Mouse (Mus musculus): ENCODE measurements around the gene Ttc24. TPM values are rescaled to one million over a fixed set of nuclear protein-coding genes. Genes with fewer than 3 reads are reported as not detected.

Ttc24 gene
- polyA plus RNA-seq, 1 experiment from 2014 or later, result not detected

GRCm38 (mm10) chr3:88102611-88103010, 24.5 kb upstream of the Ttc24 start:
- H3K4me3 ChIP-seq (ENCODE audit: low read depth, low read length), result no peak overlapping the region
- ATAC-seq (no peak), DNase-seq (ENCODE audit: low spot score) (no peak)
- no peaks in the 10 kb centered on the region for H3K27me3 ChIP-seq (replicated peaks; ENCODE audit: control insufficient read depth, insufficient read depth, low read length)
- H3K9ac ChIP-seq (ENCODE audit: low read length), result no peak overlapping the region
- peaks cover 47% of the 10 kb centered on the region for H3K36me3 ChIP-seq (ENCODE audit: control insufficient read depth, insufficient read depth, low read length)
- 89% methylated on average over 6 of the region's 6 CpGs for WGBS
- no peak overlapping the region for H3K27ac ChIP-seq (ENCODE audit: low read depth, low read length)
- H3K4me1 ChIP-seq (ENCODE audit: control insufficient read depth, insufficient read depth, low read length), result no peaks in the 10 kb centered on the region
- no peak overlapping the region for H3K4me2 ChIP-seq (ENCODE audit: low read length)
- no peaks in the 10 kb centered on the region for H3K9me3 ChIP-seq (replicated peaks; ENCODE audit: control insufficient read depth, low read length)

GRCm38 (mm10) chr3:88102196-88102595, 24.1 kb upstream of the Ttc24 start:
- WGBS, result 89% methylated on average over 6 of the region's 6 CpGs
- H3K9me3 ChIP-seq (replicated peaks; ENCODE audit: control insufficient read depth, low read length), result no peaks in the 10 kb centered on the region
- DNase-seq (ENCODE audit: low spot score) (no peak), ATAC-seq (no peak)
- H3K27ac ChIP-seq (ENCODE audit: low read depth, low read length), result no peak overlapping the region
- no peaks in the 10 kb centered on the region for H3K27me3 ChIP-seq (replicated peaks; ENCODE audit: control insufficient read depth, insufficient read depth, low read length)
- peaks cover 47% of the 10 kb centered on the region for H3K36me3 ChIP-seq (ENCODE audit: control insufficient read depth, insufficient read depth, low read length)
- H3K9ac ChIP-seq (ENCODE audit: low read length), result no peak overlapping the region
- H3K4me3 ChIP-seq (ENCODE audit: low read depth, low read length), result no peak overlapping the region
- no peak overlapping the region for H3K4me2 ChIP-seq (ENCODE audit: low read length)
- H3K4me1 ChIP-seq (ENCODE audit: control insufficient read depth, insufficient read depth, low read length), result no peaks in the 10 kb centered on the region

GRCm38 (mm10) chr3:88101736-88102135, 23.6 kb upstream of the Ttc24 start:
- Histone ChIP-seq H3K4me3 (ENCODE audit: low read depth, low read length) (no peak overlapping the region), H3K9ac (ENCODE audit: low read length) (no peak overlapping the region), H3K4me1 (ENCODE audit: control insufficient read depth, insufficient read depth, low read length) (no peaks in the 10 kb centered on the region), H3K9me3 (replicated peaks; ENCODE audit: control insufficient read depth, low read length) (no peaks in the 10 kb centered on the region), H3K36me3 (ENCODE audit: control insufficient read depth, insufficient read depth, low read length) (peaks cover 47% of the 10 kb centered on the region), H3K27ac (ENCODE audit: low read depth, low read length) (no peak overlapping the region), H3K27me3 (replicated peaks; ENCODE audit: control insufficient read depth, insufficient read depth, low read length) (no peaks in the 10 kb centered on the region), H3K4me2 (ENCODE audit: low read length) (no peak overlapping the region)
- ATAC-seq, result no peak
- no peak for DNase-seq (ENCODE audit: low spot score)
- WGBS, result 93% methylated on average over 7 of the region's 7 CpGs

DNA sequence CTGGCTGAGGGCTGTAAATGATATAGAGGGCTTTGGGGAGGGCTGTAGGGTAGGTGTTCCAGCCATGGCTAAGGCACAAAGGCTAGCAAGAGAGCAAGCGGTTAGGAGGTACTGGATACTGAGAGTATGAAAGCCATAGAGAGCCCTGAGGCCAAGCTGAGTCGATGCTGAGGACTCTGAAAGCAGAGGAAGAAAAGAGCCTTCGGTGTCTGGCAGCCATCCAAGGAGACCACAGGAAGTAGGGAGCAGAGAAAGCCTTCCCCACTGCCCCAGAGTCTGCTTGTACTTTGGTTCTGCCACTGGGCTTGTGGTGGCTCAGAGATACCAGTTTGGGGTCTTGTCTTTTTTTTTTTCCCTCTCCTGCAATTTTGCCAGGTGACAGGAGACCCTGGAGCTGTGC, 22.1 kb upstream of the Ttc24 start:
- Histone ChIP-seq H3K36me3 (ENCODE audit: control insufficient read depth, insufficient read depth, low read length) (peaks cover 40% of the 10 kb centered on the region), H3K4me1 (ENCODE audit: control insufficient read depth, insufficient read depth, low read length) (no peaks in the 10 kb centered on the region), H3K4me3 (ENCODE audit: low read depth, low read length) (no peak overlapping the region), H3K27ac (ENCODE audit: low read depth, low read length) (no peak overlapping the region), H3K27me3 (replicated peaks; ENCODE audit: control insufficient read depth, insufficient read depth, low read length) (no peaks in the 10 kb centered on the region), H3K4me2 (ENCODE audit: low read length) (no peak overlapping the region), H3K9ac (ENCODE audit: low read length) (no peak overlapping the region), H3K9me3 (replicated peaks; ENCODE audit: control insufficient read depth, low read length) (no peaks in the 10 kb centered on the region)
- WGBS, result 43% methylated on average over 3 of the region's 3 CpGs
- DNase-seq (ENCODE audit: low spot score), result peak; percentile 24
- no peak for ATAC-seq

- no peaks in the 10 kb centered on the region for H3K27me3 ChIP-seq (replicated peaks; ENCODE audit: control insufficient read depth, insufficient read depth, low read length)
- peaks cover 47% of the 10 kb centered on the region for H3K36me3 ChIP-seq (ENCODE audit: control insufficient read depth, insufficient read depth, low read length)
- no peak for ATAC-seq
- H3K4me3 ChIP-seq (ENCODE audit: low read depth, low read length), result no peak overlapping the region
- H3K9ac ChIP-seq (ENCODE audit: low read length), result no peak overlapping the region
- H3K27ac ChIP-seq (ENCODE audit: low read depth, low read length), result no peak overlapping the region
- no peak overlapping the region for H3K4me2 ChIP-seq (ENCODE audit: low read length)
- no peak for DNase-seq (ENCODE audit: low spot score)
- no peaks in the 10 kb centered on the region for H3K4me1 ChIP-seq (ENCODE audit: control insufficient read depth, insufficient read depth, low read length)
- H3K9me3 ChIP-seq (replicated peaks; ENCODE audit: control insufficient read depth, low read length), result no peaks in the 10 kb centered on the region
- 89% methylated on average over 6 of the region's 6 CpGs for WGBS
These were observed 19.6 kb upstream of the Ttc24 start for GRCm38 (mm10) chr3:88097666-88098065.

GRCm38 (mm10) chr3:88094126-88094525, 16.0 kb upstream of the Ttc24 start:
- H3K4me1 ChIP-seq (ENCODE audit: control insufficient read depth, insufficient read depth, low read length), result no peaks in the 10 kb centered on the region
- no peak overlapping the region for H3K4me2 ChIP-seq (ENCODE audit: low read length)
- WGBS, result 95% methylated on average over 5 of the region's 5 CpGs
- DNase-seq (ENCODE audit: low spot score) (no peak), ATAC-seq (no peak)
- H3K36me3 ChIP-seq (ENCODE audit: control insufficient read depth, insufficient read depth, low read length), result peaks cover 48% of the 10 kb centered on the region
- 0 out of 2 replicates have a peak overlapping the region, but pooled peaks have one; percentile 9 for H3K27ac ChIP-seq (ENCODE audit: low read depth, low read length)
- H3K27me3 ChIP-seq (replicated peaks; ENCODE audit: control insufficient read depth, insufficient read depth, low read length), result no peaks in the 10 kb centered on the region
- no peaks in the 10 kb centered on the region for H3K9me3 ChIP-seq (replicated peaks; ENCODE audit: control insufficient read depth, low read length)
- H3K4me3 ChIP-seq (ENCODE audit: low read depth, low read length), result no peak overlapping the region
- no peak overlapping the region for H3K9ac ChIP-seq (ENCODE audit: low read length)

DNA sequence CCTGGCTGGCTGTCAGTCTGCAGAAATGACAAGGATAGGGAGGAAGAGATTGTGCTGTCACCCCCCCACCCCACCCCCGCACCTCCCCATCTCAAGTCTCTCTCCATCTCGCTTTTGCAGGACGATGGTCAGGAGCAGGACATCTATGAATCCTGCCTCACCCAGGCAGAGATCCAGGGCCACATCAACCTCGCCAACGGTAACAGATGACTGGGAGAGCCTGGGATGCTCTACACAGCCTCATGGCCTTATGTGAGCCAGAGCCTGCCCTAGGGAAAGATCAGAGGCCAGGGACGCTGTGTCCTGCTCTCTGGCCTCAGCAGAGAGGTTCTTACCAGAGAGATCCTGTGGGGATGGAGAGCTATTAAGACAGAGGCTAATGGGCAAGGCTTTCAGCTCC, 12.5 kb upstream of the Ttc24 start:
- H3K4me1 ChIP-seq (ENCODE audit: control insufficient read depth, insufficient read depth, low read length), result no peaks in the 10 kb centered on the region
- H3K9ac ChIP-seq (ENCODE audit: low read length), result no peak overlapping the region
- H3K36me3 ChIP-seq (ENCODE audit: control insufficient read depth, insufficient read depth, low read length), result peaks cover 51% of the 10 kb centered on the region
- H3K27me3 ChIP-seq (replicated peaks; ENCODE audit: control insufficient read depth, insufficient read depth, low read length), result no peaks in the 10 kb centered on the region
- no peak overlapping the region for H3K4me2 ChIP-seq (ENCODE audit: low read length)
- WGBS, result 92% methylated on average over 6 of the region's 6 CpGs
- ATAC-seq (no peak), DNase-seq (ENCODE audit: low spot score) (no peak)
- H3K4me3 ChIP-seq (ENCODE audit: low read depth, low read length), result no peak overlapping the region
- H3K9me3 ChIP-seq (replicated peaks; ENCODE audit: control insufficient read depth, low read length), result no peaks in the 10 kb centered on the region
- H3K27ac ChIP-seq (ENCODE audit: low read depth, low read length), result no peak overlapping the region

DNA sequence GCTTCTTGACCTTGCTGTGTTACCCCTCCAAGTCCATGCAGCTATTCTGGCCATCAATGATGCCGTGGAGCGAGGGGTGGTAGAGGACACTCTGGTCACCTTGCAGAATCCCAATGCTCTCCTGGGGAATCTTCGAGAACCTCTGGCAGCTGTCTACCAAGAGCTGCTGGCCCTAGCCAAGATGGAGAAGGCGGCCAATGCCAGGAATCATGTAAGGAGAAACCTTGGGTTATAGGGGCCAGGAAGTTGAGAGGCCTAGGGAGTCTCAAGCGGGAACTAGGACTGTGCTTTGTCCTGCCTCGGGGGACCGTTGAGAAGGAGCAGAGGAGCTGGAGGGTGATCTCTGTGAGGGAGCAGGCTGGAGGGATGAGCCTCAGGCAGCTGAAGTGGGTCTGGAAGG, 12.0 kb upstream of the Ttc24 start:
- DNase-seq (ENCODE audit: low spot score) (no peak), ATAC-seq (no peak)
- Histone ChIP-seq H3K36me3 (ENCODE audit: control insufficient read depth, insufficient read depth, low read length) (peaks cover 51% of the 10 kb centered on the region), H3K27me3 (replicated peaks; ENCODE audit: control insufficient read depth, insufficient read depth, low read length) (no peaks in the 10 kb centered on the region), H3K27ac (ENCODE audit: low read depth, low read length) (no peak overlapping the region), H3K4me3 (ENCODE audit: low read depth, low read length) (no peak overlapping the region), H3K4me2 (ENCODE audit: low read length) (no peak overlapping the region), H3K9me3 (replicated peaks; ENCODE audit: control insufficient read depth, low read length) (no peaks in the 10 kb centered on the region), H3K4me1 (ENCODE audit: control insufficient read depth, insufficient read depth, low read length) (no peaks in the 10 kb centered on the region), H3K9ac (ENCODE audit: low read length) (no peak overlapping the region)
- 90% methylated on average over 7 of the region's 7 CpGs for WGBS

- ATAC-seq, result no peak
- peak; percentile 47 for DNase-seq (ENCODE audit: low spot score)
- no peaks in the 10 kb centered on the region for H3K27me3 ChIP-seq (replicated peaks; ENCODE audit: control insufficient read depth, insufficient read depth, low read length)
- no peak overlapping the region for H3K9ac ChIP-seq (ENCODE audit: low read length)
- no peak overlapping the region for H3K4me2 ChIP-seq (ENCODE audit: low read length)
- peaks cover 2% of the 10 kb centered on the region; the same call in 1 of the 2 replicates for H3K4me1 ChIP-seq (ENCODE audit: control insufficient read depth, insufficient read depth, low read length)
- no peaks in the 10 kb centered on the region for H3K9me3 ChIP-seq (replicated peaks; ENCODE audit: control insufficient read depth, low read length)
- H3K4me3 ChIP-seq (ENCODE audit: low read depth, low read length), result no peak overlapping the region
- peaks cover 35% of the 10 kb centered on the region for H3K36me3 ChIP-seq (ENCODE audit: control insufficient read depth, insufficient read depth, low read length)
- 68% methylated on average over 1 of the region's 1 CpGs for WGBS
- H3K27ac ChIP-seq (ENCODE audit: low read depth, low read length), result no peak overlapping the region
These were observed 9.6 kb upstream of the Ttc24 start for GRCm38 (mm10) chr3:88087688-88088087.

Measured in forebrain, embryonic 14.5 days (tissue).